Mouse (Mus musculus) forebrain, embryonic 10.5 days (tissue): ENCODE data around the gene Usp48. TPM values are rescaled to one million over a fixed set of nuclear protein-coding genes. Genes with fewer than 3 reads are reported as not detected.
A peak's percentile ranks its signal among the peaks of the same experiment; 100 is the strongest.

Source experiments
- DNase-seq: peaks from one replicate; pipeline ENCODE4 v3.0.0-alpha.2; 2017; ENCODE audit warnings: low spot score; ENCODE audit errors: extremely low spot score
- H3K27ac ChIP-seq: fragments of 300-500 bp; sonication (generic); 2 replicates; pipeline ENCODE4 v1.5.1; 2016; ENCODE audit warnings: mild to moderate bottlenecking
- H3K27me3 ChIP-seq: fragments of 300-500 bp; sonication (generic); 2 replicates; pipeline ENCODE4 v1.6.1; 2016; ENCODE audit warnings: mild to moderate bottlenecking; ENCODE audit not compliant: poor library complexity, severe bottlenecking
- H3K36me3 ChIP-seq: fragments of 300-500 bp; sonication (generic); replicated peaks from 2 replicates; pipeline ENCODE4 v1.6.1; 2016; ENCODE audit warnings: mild to moderate bottlenecking, moderate library complexity
- H3K4me1 ChIP-seq: fragments of 300-500 bp; sonication (generic); 2 replicates; pipeline ENCODE4 v1.6.1; 2016
- H3K4me3 ChIP-seq: fragments of 300-500 bp; sonication (generic); 2 replicates; pipeline ENCODE4 v1.5.1; 2016; ENCODE audit warnings: mild to moderate bottlenecking, moderate library complexity
- H3K9me3 ChIP-seq: fragments of 300-500 bp; sonication (generic); 2 replicates; pipeline ENCODE4 v1.6.1; 2016; ENCODE audit warnings: mild to moderate bottlenecking, moderate library complexity
- WGBS: fragments of 180-500 bp; shearing (Covaris S2); methylation state at CpG from one replicate; pipeline ENCODE4 v1.1.7; 2016; 5-methylcytosine and 5-hydroxymethylcytosine counted together
- polyA plus RNA-seq: library from polyadenylated mRNA; unstranded; fragments of >200 nt; fragmentation: Nextera tagmentation; extraction: Ambion mirVana; gene quantifications from 2 replicates; pipeline ENCODE4 v1.2.1, GENCODE M21; 2016

Gene Usp48
- polyA plus RNA-seq, 1 experiment from 2014 or later = 75.9 TPM

GRCm38 (mm10) chr4:137650912-137651311 lies 57.4 kb downstream of the Usp48 start:
- no peak for DNase-seq
- Histone ChIP-seq H3K9me3 (no peaks in the 10 kb centered on the region), H3K27ac (no peak overlapping the region), H3K4me1 (peaks cover 11% of the 10 kb centered on the region), H3K4me3 (no peak overlapping the region), H3K27me3 (no peaks in the 10 kb centered on the region), H3K36me3 (peaks cover 99% of the 10 kb centered on the region)
- WGBS = 85% methylated on average over 5 of the region's 5 CpGs

- no peak for DNase-seq
- 98% methylated on average over 5 of the region's 5 CpGs for WGBS
- Histone ChIP-seq H3K36me3 (peaks cover 100% of the 10 kb centered on the region), H3K27ac (no peak overlapping the region), H3K4me1 (peaks cover 11% of the 10 kb centered on the region), H3K9me3 (no peaks in the 10 kb centered on the region), H3K4me3 (no peak overlapping the region), H3K27me3 (no peaks in the 10 kb centered on the region)
Observed at GRCm38 (mm10) chr4:137652835-137653346, 59.3 kb downstream of the Usp48 start.

DNA sequence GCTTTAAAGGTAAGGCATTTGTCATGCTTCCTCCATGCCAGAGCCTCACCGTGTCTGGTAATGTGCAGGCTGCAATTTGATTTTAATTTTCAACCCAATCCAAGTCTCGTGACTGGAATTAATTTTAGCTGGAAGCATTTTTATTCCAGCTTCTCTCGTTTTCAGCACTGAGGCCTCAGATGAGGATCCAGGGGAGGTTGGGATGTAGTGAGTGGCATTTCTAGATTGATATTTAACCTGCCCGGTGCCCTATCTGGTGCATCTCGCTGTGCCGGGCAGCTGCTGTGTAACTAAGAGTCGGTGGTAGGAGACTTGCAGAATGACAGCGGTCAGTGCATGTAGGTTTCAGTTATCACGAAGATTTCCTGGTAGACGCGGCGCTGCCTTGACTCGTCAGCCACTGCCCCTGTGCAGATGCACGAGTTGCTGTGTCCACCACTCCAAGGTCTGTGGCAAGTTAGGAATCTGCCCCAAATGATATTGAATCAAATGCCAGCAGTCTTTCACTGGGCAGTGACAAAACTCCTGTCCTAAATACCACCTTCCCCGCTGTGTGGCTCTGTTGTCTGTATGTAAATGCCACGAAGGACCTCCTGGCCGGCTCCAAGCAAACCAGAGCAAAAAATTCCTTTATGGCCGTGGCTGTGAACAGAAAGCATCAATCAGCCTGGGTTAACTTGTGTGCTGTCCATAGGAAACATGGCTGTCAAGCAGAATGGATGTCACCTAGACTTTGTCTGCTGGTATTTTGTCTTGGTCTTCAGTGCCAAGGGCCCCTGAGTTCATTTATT lies 61.9 kb downstream of the Usp48 start:
- WGBS = 90% methylated on average over 18 of the region's 18 CpGs
- DNase-seq = no peak
- H3K27me3 ChIP-seq = no peaks in the 10 kb centered on the region
- H3K36me3 ChIP-seq = peaks cover 83% of the 10 kb centered on the region
- no peak overlapping the region for H3K4me3 ChIP-seq
- peaks cover 26% of the 10 kb centered on the region for H3K4me1 ChIP-seq
- no peaks in the 10 kb centered on the region for H3K9me3 ChIP-seq
- H3K27ac ChIP-seq = no peak overlapping the region

GRCm38 (mm10) chr4:137657674-137658073 lies 64.1 kb downstream of the Usp48 start:
- no peaks in the 10 kb centered on the region; the same call in 1 of the 2 replicates for H3K27me3 ChIP-seq
- no peak overlapping the region for H3K27ac ChIP-seq
- H3K9me3 ChIP-seq = no peaks in the 10 kb centered on the region
- peaks cover 61% of the 10 kb centered on the region for H3K36me3 ChIP-seq
- no peak overlapping the region for H3K4me3 ChIP-seq
- peaks cover 35% of the 10 kb centered on the region for H3K4me1 ChIP-seq
- DNase-seq = no peak
- WGBS = 88% methylated on average over 8 of the region's 8 CpGs

DNA sequence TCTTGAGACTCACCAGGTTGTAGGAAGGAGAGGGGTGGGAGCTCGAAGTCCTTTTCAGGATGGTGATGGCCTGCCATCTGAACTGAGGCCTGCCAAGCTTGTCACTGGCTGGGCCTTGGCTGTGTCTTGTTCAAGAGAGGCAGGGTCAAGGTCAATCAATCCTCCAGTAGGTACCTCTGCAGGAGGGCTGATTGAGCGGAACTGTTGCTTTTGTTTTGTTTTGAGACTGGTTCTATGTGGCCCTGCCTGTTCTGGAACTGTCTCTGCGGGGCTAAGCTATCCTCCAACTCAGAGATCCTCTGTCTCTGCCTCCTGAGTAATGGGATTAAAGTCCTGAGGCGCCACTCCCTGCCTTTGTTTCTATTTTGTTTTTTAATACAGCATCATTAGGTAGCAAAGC lies 66.0 kb downstream of the Usp48 start:
- Histone ChIP-seq H3K27ac (no peak overlapping the region), H3K9me3 (no peaks in the 10 kb centered on the region), H3K36me3 (peaks cover 42% of the 10 kb centered on the region), H3K27me3 (peaks cover 16% of the 10 kb centered on the region), H3K4me3 (no peak overlapping the region), H3K4me1 (peaks cover 42% of the 10 kb centered on the region)
- DNase-seq = no peak
- WGBS = 70% methylated on average over 4 of the region's 4 CpGs

GRCm38 (mm10) chr4:137660364-137661077 lies 67.0 kb downstream of the Usp48 start:
- peaks cover 49% of the 10 kb centered on the region for H3K4me1 ChIP-seq
- no peak overlapping the region for H3K4me3 ChIP-seq
- H3K27ac ChIP-seq = peak overlapping the region; percentile 68
- WGBS = 77% methylated on average over 10 of the region's 10 CpGs
- peaks cover 32% of the 10 kb centered on the region for H3K36me3 ChIP-seq
- no peaks in the 10 kb centered on the region for H3K9me3 ChIP-seq
- peaks cover 25% of the 10 kb centered on the region for H3K27me3 ChIP-seq
- no peak for DNase-seq

DNA sequence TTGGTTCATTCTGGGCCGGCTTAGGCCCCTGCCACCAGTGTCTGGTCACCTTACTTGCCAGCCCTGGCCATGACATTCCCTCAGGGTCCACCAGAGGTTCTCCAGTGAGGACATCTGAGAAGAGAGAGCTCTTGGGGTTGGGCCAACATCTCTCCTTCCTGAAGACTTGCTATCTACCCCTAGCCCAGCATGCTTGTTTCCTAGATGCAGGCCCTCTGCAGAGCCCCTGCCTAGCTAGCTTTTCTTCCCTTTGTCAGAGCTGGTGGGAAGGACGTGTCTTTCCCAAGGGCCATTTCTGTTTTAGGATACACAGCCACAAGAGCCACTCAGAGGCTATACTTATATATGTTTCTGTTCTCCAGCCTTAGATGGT lies 67.5 kb downstream of the Usp48 start:
- peaks cover 31% of the 10 kb centered on the region for H3K27me3 ChIP-seq
- H3K9me3 ChIP-seq = no peaks in the 10 kb centered on the region
- H3K27ac ChIP-seq = peak overlapping the region; percentile 68
- H3K36me3 ChIP-seq = peaks cover 27% of the 10 kb centered on the region
- DNase-seq = no peak
- no peak overlapping the region for H3K4me3 ChIP-seq
- peaks cover 47% of the 10 kb centered on the region for H3K4me1 ChIP-seq
- WGBS = 55% methylated on average over 2 of the region's 2 CpGs

- H3K27ac ChIP-seq = peak overlapping the region; percentile 73; the same call in 1 of the 2 replicates
- 67% methylated on average over 6 of the region's 6 CpGs for WGBS
Observed at GRCm38 (mm10) chr4:137661547-137661946, 68.0 kb downstream of the Usp48 start.

GRCm38 (mm10) chr4:137663491-137663890 lies 69.9 kb downstream of the Usp48 start:
- no peak overlapping the region for H3K27ac ChIP-seq
- DNase-seq = no peak
- WGBS = 93% methylated on average over 4 of the region's 4 CpGs
- 0 out of 2 replicates have a peak, but pooled peaks cover 4% of the 10 kb centered on the region for H3K36me3 ChIP-seq
- peaks cover 54% of the 10 kb centered on the region for H3K27me3 ChIP-seq
- H3K4me3 ChIP-seq = no peak overlapping the region
- H3K4me1 ChIP-seq = peaks cover 63% of the 10 kb centered on the region
- H3K9me3 ChIP-seq = no peaks in the 10 kb centered on the region

More at GRCm38 (mm10) chr4:137661547-137661946, 68.0 kb downstream of the Usp48 start:
- Histone ChIP-seq H3K4me1 (peaks cover 49% of the 10 kb centered on the region), H3K36me3 (peaks cover 22% of the 10 kb centered on the region), H3K4me3 (no peak overlapping the region), H3K27me3 (peaks cover 36% of the 10 kb centered on the region), H3K9me3 (no peaks in the 10 kb centered on the region)
- no peak for DNase-seq

DNA sequence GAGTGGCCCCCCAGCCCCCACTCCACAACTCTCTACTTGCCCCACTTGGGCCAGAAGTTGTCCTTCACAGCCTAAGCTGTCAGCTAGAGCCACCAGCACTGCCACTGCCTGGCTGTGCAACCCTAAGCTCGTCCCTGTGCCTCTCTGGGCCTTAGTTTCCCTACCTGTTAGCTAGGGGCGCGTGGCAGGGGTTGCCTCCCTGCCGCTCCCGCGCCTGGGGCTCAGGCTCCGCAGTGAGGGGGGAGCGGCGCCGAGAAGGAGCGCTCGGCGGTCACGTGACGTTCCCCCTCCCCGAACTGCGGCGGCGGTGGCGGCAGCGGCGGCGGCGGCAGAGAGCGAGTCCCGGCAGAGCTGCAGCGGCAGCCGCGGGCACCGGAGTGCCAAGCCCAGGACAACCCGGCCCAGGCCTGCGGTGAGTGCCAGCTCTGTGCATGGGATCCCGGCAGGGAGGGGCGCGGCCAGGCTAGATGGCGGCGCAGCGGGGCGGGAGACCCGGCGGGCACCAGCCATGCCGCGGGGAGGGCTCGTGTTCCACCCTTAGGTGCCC lies 71.0 kb downstream of the Usp48 start, which contains the start of gene Rap1gap:
Rap1gap (plus strand) TSS at position 294 of the 547 bp plus-strand sequence.
- H3K9me3 ChIP-seq = no peaks in the 10 kb centered on the region
- H3K27me3 ChIP-seq = peaks cover 54% of the 10 kb centered on the region
- peaks cover 55% of the 10 kb centered on the region for H3K4me1 ChIP-seq
- H3K27ac ChIP-seq = peak within 1 kb of the TSS; percentile 81
- H3K36me3 ChIP-seq = no peaks in the 10 kb centered on the region
- WGBS = under 1% methylated on average over 44 of the region's 44 CpGs
- H3K4me3 ChIP-seq = peak within 1 kb of the TSS; percentile 76
- DNase-seq = peak; percentile 36

DNA sequence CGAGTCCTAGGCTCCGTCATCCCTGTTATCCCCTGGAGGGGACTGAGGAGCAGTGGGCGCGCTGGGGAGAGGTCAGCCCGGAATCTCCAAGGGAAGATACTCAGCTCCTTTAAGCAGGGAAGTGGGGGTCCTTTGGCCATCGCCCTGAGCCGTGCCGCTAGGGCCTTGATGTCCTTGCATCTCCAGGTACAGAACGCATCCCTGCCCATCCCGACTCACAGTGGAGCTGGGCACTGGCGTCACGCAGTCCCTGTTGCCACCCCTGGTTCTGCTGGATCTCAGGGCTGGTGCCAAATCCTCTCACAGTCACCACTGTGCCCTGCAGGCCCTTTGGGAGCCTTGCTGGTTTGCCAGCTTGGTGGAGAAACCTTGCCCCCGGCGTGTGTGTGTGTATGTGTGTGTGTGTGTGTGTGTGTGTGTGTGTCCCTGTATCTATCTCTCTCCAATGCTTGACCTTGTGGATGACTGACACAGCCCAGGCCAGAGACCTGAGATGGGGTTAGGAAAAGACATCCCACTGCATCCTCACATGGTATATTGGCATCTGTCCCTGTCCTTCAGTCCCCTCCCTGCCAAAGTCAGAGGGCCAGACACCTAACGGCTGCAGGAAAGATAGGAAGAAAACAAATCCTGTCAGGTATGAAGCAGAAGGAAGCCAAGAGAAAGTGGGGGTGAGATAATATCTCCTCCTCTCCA lies 71.6 kb downstream of the Usp48 start:
- Histone ChIP-seq H3K27me3 (peaks cover 54% of the 10 kb centered on the region), H3K4me3 (peak overlapping the region; percentile 76), H3K27ac (peak overlapping the region; percentile 81), H3K9me3 (no peaks in the 10 kb centered on the region), H3K36me3 (no peaks in the 10 kb centered on the region), H3K4me1 (peaks cover 50% of the 10 kb centered on the region)
- WGBS = 15% methylated on average over 15 of the region's 15 CpGs
- no peak for DNase-seq

- WGBS = 88% methylated on average over 5 of the region's 5 CpGs
- H3K36me3 ChIP-seq = no peaks in the 10 kb centered on the region
- no peak overlapping the region for H3K4me3 ChIP-seq
- peaks cover 44% of the 10 kb centered on the region for H3K4me1 ChIP-seq
- no peak overlapping the region for H3K27ac ChIP-seq
- H3K9me3 ChIP-seq = no peaks in the 10 kb centered on the region
- peaks cover 54% of the 10 kb centered on the region for H3K27me3 ChIP-seq
- DNase-seq = no peak
Observed at GRCm38 (mm10) chr4:137665791-137666190, 72.2 kb downstream of the Usp48 start.
